Mouse (Mus musculus) CH12.LX (cell line): ENCODE measurements around the gene Hist2h3c1. TPM values are rescaled to one million over a fixed set of nuclear protein-coding genes. Genes with fewer than 3 reads are reported as not detected.

Source experiments
- DNase-seq: peaks from one replicate; pipeline ENCODE4 v3.0.0-alpha.2; 2013; ENCODE audit errors: extremely low read depth
- H3K27ac ChIP-seq: 2 replicates; pipeline ENCODE4 v1.5.1; 2012; ENCODE audit warnings: low read depth, mild to moderate bottlenecking, control low read depth, moderate library complexity; ENCODE audit not compliant: insufficient read depth
- H3K27me3 ChIP-seq: replicated peaks from 2 replicates; pipeline ENCODE3; 2012; ENCODE audit warnings: inconsistent platforms
- H3K36me3 ChIP-seq, 2 experiments: replicated peaks in 1 of 2; 2 replicates each; pipeline versions ENCODE3 to v1.6.1; 2012; ENCODE audit warnings: inconsistent platforms in 1 of 2, low read length in 1 of 2, mild to moderate bottlenecking in 1 of 2, mixed read lengths in 1 of 2, moderate library complexity in 1 of 2; ENCODE audit not compliant: control insufficient read depth in 1 of 2, insufficient read depth in 1 of 2
- H3K4me1 ChIP-seq, 2 experiments: 2 replicates each; pipeline ENCODE4 v1.6.1; 2012; ENCODE audit warnings: inconsistent platforms in 1 of 2, moderate library complexity in 1 of 2; ENCODE audit not compliant: insufficient read depth in 2 of 2, control insufficient read depth in 1 of 2
- H3K4me2 ChIP-seq: 2 replicates; pipeline ENCODE4 v1.6.1; 2012; ENCODE audit warnings: low read depth, mild to moderate bottlenecking, control low read depth; ENCODE audit not compliant: poor library complexity, insufficient read depth, severe bottlenecking
- H3K4me3 ChIP-seq, 3 experiments: fragments of 150-350 bp in 1 of 3; sonication (generic) in 1 of 3; replicated peaks in 1 of 3; 2 replicates each; pipeline versions ENCODE3 to v1.5.1; 2011 to 2012; ENCODE audit warnings: low read depth in 2 of 3, low read length in 2 of 3, mild to moderate bottlenecking in 2 of 3, moderate library complexity in 2 of 3, control low read depth in 1 of 3, improper control_type of control experiment in 1 of 3, inconsistent platforms in 1 of 3, mixed read lengths in 1 of 3; ENCODE audit not compliant: poor library complexity in 1 of 3
- H3K79me2 ChIP-seq: replicated peaks from 2 replicates; pipeline ENCODE4 v1.6.1; 2012; ENCODE audit warnings: mild to moderate bottlenecking, moderate library complexity; ENCODE audit not compliant: control insufficient read depth, poor library complexity, insufficient read depth, severe bottlenecking; ENCODE audit errors: extremely low read depth
- H3K9ac ChIP-seq: 2 replicates; pipeline ENCODE4 v1.6.1; 2012; ENCODE audit warnings: low read depth, mild to moderate bottlenecking, control low read depth, moderate library complexity; ENCODE audit not compliant: insufficient read depth
- H3K9me3 ChIP-seq: replicated peaks from 2 replicates; pipeline ENCODE3; 2012; ENCODE audit warnings: low read length, inconsistent platforms, mixed read lengths
- CHD1 ChIP-seq: IDR thresholded peaks from 2 replicates; pipeline ENCODE4 v1.6.1; 2012; ENCODE audit warnings: low read depth, low read length, improper control_type of control experiment, inconsistent platforms
- ELF1 ChIP-seq: IDR thresholded peaks from 2 replicates; pipeline ENCODE4 v1.6.1; 2014; ENCODE audit warnings: low read depth, mild to moderate bottlenecking, inconsistent platforms, low read length, improper control_type of control experiment
- ETS1 ChIP-seq: conservative IDR thresholded peaks from 2 replicates; pipeline ENCODE4 v1.6.1; 2012; ENCODE audit warnings: low read depth, mild to moderate bottlenecking, inconsistent platforms, low read length, improper control_type of control experiment, moderate library complexity
- GABPA ChIP-seq: IDR thresholded peaks from 2 replicates; pipeline ENCODE4 v1.6.1; 2012; ENCODE audit warnings: low read depth, low read length, improper control_type of control experiment, inconsistent platforms; ENCODE audit not compliant: insufficient replicate concordance
- JUN ChIP-seq: IDR thresholded peaks from 2 replicates; pipeline ENCODE4 v1.6.1; 2011; ENCODE audit warnings: low read depth, mild to moderate bottlenecking, low read length, improper control_type of control experiment, moderate library complexity; ENCODE audit not compliant: insufficient read depth
- JUND ChIP-seq: conservative IDR thresholded peaks from 2 replicates; pipeline ENCODE4 v1.6.1; 2011; ENCODE audit warnings: low read depth, low read length, improper control_type of control experiment
- KAT2A ChIP-seq: IDR thresholded peaks from 2 replicates; pipeline ENCODE4 v1.6.1; 2012; ENCODE audit warnings: low read length, improper control_type of control experiment, inconsistent platforms; ENCODE audit not compliant: insufficient replicate concordance
- MAFK ChIP-seq: IDR thresholded peaks from 2 replicates; pipeline ENCODE4 v1.6.1; 2011; ENCODE audit warnings: low read length, improper control_type of control experiment; ENCODE audit not compliant: insufficient replicate concordance
- MAZ ChIP-seq: IDR thresholded peaks from 2 replicates; pipeline ENCODE4 v1.6.1; 2012; ENCODE audit warnings: low read depth, mild to moderate bottlenecking, inconsistent platforms, low read length, improper control_type of control experiment, moderate library complexity
- TCF12 ChIP-seq: IDR thresholded peaks from 2 replicates; pipeline ENCODE4 v1.6.1; 2014; ENCODE audit warnings: low read depth, mild to moderate bottlenecking, inconsistent platforms, low read length, improper control_type of control experiment
- USF2 ChIP-seq: conservative IDR thresholded peaks from 2 replicates; pipeline ENCODE4 v1.6.1; 2011; ENCODE audit warnings: low read depth, low read length, improper control_type of control experiment
- dilution Hi-C: fragments of 300-500 bp; cut with MboI; formaldehyde crosslinking; loops from 2 replicates; pipeline ENCODE4 v1.14.3; 2020; ENCODE audit warnings: low sequenced_read_pairs; ENCODE audit not compliant: extremely low pct_unique_long_range_greater_than_20kb, extremely low pct_ligation_motif_present
- in situ Hi-C: fragments of 300-500 bp; cut with MboI; formaldehyde crosslinking; loops from 3 replicates; pipeline ENCODE4 v1.14.3; 2019; ENCODE audit warnings: low sequenced_read_pairs, low pct_ligation_motif_present, low pct_unique_long_range_greater_than_20kb, mixed read lengths
- polyA plus RNA-seq: library from polyadenylated mRNA; unstranded; fragments of >175 nt; gene quantifications from 2 replicates; pipeline ENCODE4 v1.2.1, GENCODE M21; 2012; ENCODE audit warnings: low read depth; ENCODE audit not compliant: insufficient read length
- total RNA-seq, 2 experiments: library from RNA; depleted of rRNA; stranded (reverse); fragments of 300-350 nt in 1 of 2; fragments of >200 nt in 1 of 2; gene quantifications; 2 replicates each; pipeline ENCODE4 v1.2.3; 2012 to 2014

Hist2h3c1 gene
- total and polyA plus RNA-seq, 3 experiments = 0.33 to 1.4 (median 1.4) TPM

DNA sequence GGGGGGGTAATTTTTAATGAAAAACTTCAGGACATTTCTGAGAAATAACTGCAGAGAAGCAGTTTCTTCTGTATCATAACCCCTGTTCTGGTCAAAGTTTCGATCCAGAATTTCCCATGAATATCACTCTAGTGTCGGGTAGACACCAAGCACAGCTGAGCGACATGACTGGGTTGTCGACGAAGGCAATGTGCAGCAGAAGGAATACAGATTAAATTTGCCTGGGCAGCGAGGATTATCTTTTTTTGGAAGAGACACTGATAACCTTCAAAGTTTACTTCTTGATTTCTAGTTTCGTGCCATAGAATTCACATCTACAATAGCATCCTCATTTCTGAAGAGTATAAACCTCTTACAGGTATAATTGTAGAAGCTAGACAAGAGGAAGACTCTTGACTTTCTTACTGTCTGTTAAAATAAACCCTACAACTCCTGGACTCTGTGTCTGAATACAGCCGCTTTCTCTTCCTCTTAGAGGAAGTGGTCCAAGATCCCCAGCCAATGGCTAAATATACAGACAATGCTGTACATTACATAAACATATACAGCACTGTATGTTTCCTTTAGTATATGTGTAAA, 19.7 kb downstream of the Hist2h3c1 start:
- H3K4me3 ChIP-seq = no peak overlapping the region
- H3K79me2 ChIP-seq = 0 out of 2 replicates have a peak, but pooled peaks cover 10% of the 10 kb centered on the region
- no peaks in the 10 kb centered on the region for H3K27me3 ChIP-seq
- peak overlapping the region; percentile 47; the same call in 1 of the 2 replicates for H3K4me2 ChIP-seq
- H3K9me3 ChIP-seq = no peaks in the 10 kb centered on the region
- H3K4me1 ChIP-seq = peaks cover 0 to 46% of the 10 kb centered on the region in 2 experiments; a peak in 3 of 4 replicates
- peak overlapping the region; percentile 39; the same call in 1 of the 2 replicates for H3K9ac ChIP-seq
- H3K27ac ChIP-seq = peak overlapping the region; percentile 42; the same call in 1 of the 2 replicates
- no peak for DNase-seq
- H3K36me3 ChIP-seq = no peaks in the 10 kb centered on the region
- in situ Hi-C loops = no loop called here
- 0 out of 2 replicates have a peak, but pooled peaks have one; percentile 41 for TF ChIP-seq CHD1
- TF ChIP-seq GABPA = no peak
- dilution Hi-C loops = no loop called here

DNA sequence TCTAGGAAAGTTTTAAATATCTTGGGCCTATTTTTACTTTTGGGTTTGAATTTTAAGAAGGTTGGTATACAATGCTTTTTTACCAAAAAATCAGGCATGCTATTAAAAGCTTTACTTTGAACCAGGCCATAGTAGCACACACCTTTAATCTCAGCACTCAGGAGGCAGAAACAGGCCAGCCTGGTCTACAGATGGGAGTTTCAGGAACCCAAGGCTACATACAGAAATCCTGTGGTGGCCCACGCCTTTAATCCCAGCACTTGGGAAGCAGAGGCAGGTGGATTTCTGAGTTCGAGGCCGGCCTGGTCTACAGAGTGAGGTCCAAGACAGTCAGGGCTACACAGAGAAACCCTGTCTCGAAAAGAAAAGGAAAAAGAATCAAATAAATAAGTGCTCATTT, 21.1 kb downstream of the Hist2h3c1 start:
- in situ Hi-C loops = no loop called here
- Histone ChIP-seq H3K9ac (peak overlapping the region; percentile 98), H3K27me3 (no peaks in the 10 kb centered on the region), H3K9me3 (no peaks in the 10 kb centered on the region), H3K36me3 (no peaks in the 10 kb centered on the region), H3K79me2 (0 out of 2 replicates have a peak, but pooled peaks cover 10% of the 10 kb centered on the region), H3K27ac (peak overlapping the region; percentile 96), H3K4me3 (peak overlapping the region in 1 of 3 experiments; percentile 65), H3K4me2 (peak overlapping the region; percentile 83), H3K4me1 (peaks cover 0 to 37% of the 10 kb centered on the region in 2 experiments; a peak in 3 of 4 replicates)
- dilution Hi-C loops = no loop called here
- TF ChIP-seq USF2 = no peak
- TF ChIP-seq CHD1 = no peak; the same call in 1 of the 2 replicates
- TF ChIP-seq MAZ = no peak
- no peak for TF ChIP-seq JUN
- no peak for TF ChIP-seq ETS1
- TF ChIP-seq JUND = no peak
- TF ChIP-seq KAT2A = no peak
- TF ChIP-seq TCF12 = no peak
- TF ChIP-seq ELF1 = no peak
- no peak for TF ChIP-seq MAFK
- DNase-seq = no peak
